Mouse (Mus musculus): ENCODE data around the gene Abhd12.
A peak's percentile ranks its signal among the peaks of the same experiment; 100 is the strongest.
"Not testable (repeated sequence)": the region's sequence is repeated elsewhere in the genome, so short reads cannot be mapped to it uniquely, and the experiment has no call there.

Gene Abhd12

GRCm38 (mm10) chr2:150909429-150910039, 5.0 kb upstream of the Abhd12 start:
- DNase-seq (ENCODE audit: low spot score): peak; percentile 85

GRCm38 (mm10) chr2:150908881-150909280, 4.3 kb upstream of the Abhd12 start:
- not testable (repeated sequence) for DNase-seq (ENCODE audit: low spot score)

- DNase-seq (ENCODE audit: low spot score): no peak
Measured at GRCm38 (mm10) chr2:150904936-150905450, 452 bp upstream of the Abhd12 start, which contains the start of gene Gins1. Gins1 (plus strand) TSS chr2:150905400.

GRCm38 (mm10) chr2:150902347-150902746, 2.2 kb downstream of the Abhd12 start:
- no peak for DNase-seq (ENCODE audit: low spot score)

GRCm38 (mm10) chr2:150900341-150900740, 4.2 kb downstream of the Abhd12 start:
- DNase-seq (ENCODE audit: low spot score): no peak

- DNase-seq (ENCODE audit: low spot score): no peak
Measured at GRCm38 (mm10) chr2:150895691-150896252, 8.8 kb downstream of the Abhd12 start.

GRCm38 (mm10) chr2:150894617-150895267, 9.8 kb downstream of the Abhd12 start:
- DNase-seq (ENCODE audit: low spot score): no peak

- no peak for DNase-seq (ENCODE audit: low spot score)
Measured at GRCm38 (mm10) chr2:150887370-150887769, 17.2 kb downstream of the Abhd12 start.

- no peak for DNase-seq (ENCODE audit: low spot score)
Measured at GRCm38 (mm10) chr2:150886315-150886714, 18.2 kb downstream of the Abhd12 start.

GRCm38 (mm10) chr2:150885814-150886213, 18.7 kb downstream of the Abhd12 start:
- no peak for DNase-seq (ENCODE audit: low spot score)

GRCm38 (mm10) chr2:150884779-150885110, 19.8 kb downstream of the Abhd12 start:
- no peak for DNase-seq (ENCODE audit: low spot score)

GRCm38 (mm10) chr2:150884075-150884778, 20.3 kb downstream of the Abhd12 start:
- no peak for DNase-seq (ENCODE audit: low spot score)

GRCm38 (mm10) chr2:150877561-150877960, 27.0 kb downstream of the Abhd12 start:
- no peak for DNase-seq (ENCODE audit: low spot score)

GRCm38 (mm10) chr2:150875226-150875625, 29.3 kb downstream of the Abhd12 start:
- DNase-seq (ENCODE audit: low spot score): no peak

- no peak for DNase-seq (ENCODE audit: low spot score)
Measured at GRCm38 (mm10) chr2:150874508-150874907, 30.0 kb downstream of the Abhd12 start.

GRCm38 (mm10) chr2:150869446-150869845, 35.1 kb downstream of the Abhd12 start:
- no peak for DNase-seq (ENCODE audit: low spot score)

GRCm38 (mm10) chr2:150867021-150867420, 37.5 kb downstream of the Abhd12 start:
- no peak for DNase-seq (ENCODE audit: low spot score)

- no peak for DNase-seq (ENCODE audit: low spot score)
Measured at GRCm38 (mm10) chr2:150861128-150861527, 43.4 kb downstream of the Abhd12 start.

GRCm38 (mm10) chr2:150859709-150860470, 44.7 kb downstream of the Abhd12 start:
- no peak for DNase-seq (ENCODE audit: low spot score)

GRCm38 (mm10) chr2:150858724-150859487, 45.6 kb downstream of the Abhd12 start:
- no peak for DNase-seq (ENCODE audit: low spot score)

GRCm38 (mm10) chr2:150855186-150855585, 49.4 kb downstream of the Abhd12 start:
- DNase-seq (ENCODE audit: low spot score): no peak
